Mouse (Mus musculus) cerebellum, adult 2 months (tissue): ENCODE results near the gene Pdzd2.

Source experiments
- CTCF ChIP-seq: fragments of 200-500 bp; IDR thresholded peaks from 2 replicates; pipeline ENCODE4 v1.5.1; 2011; ENCODE audit warnings: low read depth, mild to moderate bottlenecking, control low read depth, low read length, moderate library complexity, borderline replicate concordance; ENCODE audit not compliant: insufficient read depth
- POLR2A ChIP-seq: fragments of 200-500 bp; IDR thresholded peaks from 2 replicates; pipeline ENCODE4 v1.6.1; 2011; ENCODE audit warnings: low read length, control low read depth, borderline replicate concordance; ENCODE audit not compliant: insufficient read depth

- TF ChIP-seq CTCF (no peak), POLR2A (no peak)
Observed at GRCm38 (mm10) chr15:12735208-12735607, 4.5 kb downstream of the Pdzd2 start.
